Comparison of ENCODE assay signal across 16 mouse cellular contexts in genomic region chr8:120940287-120940686, GRCm38 (mm10).
DNase-seq lines count a peak whose midpoint lies in the region; ATAC-seq and TF ChIP-seq lines count a peak whose summit lies in the region.
"Had no signal": no experiment of that assay in that cellular context is flagged by ENCODE, and none has a peak within 500 bp of the region (broad histone marks: within the 10 kb centered on the region; RNA-seq: fewer than 3 reads in every experiment).

No protein-coding gene starts in this region.

- H3K36me3 ChIP-seq in neural tube, embryonic 15.5 days: no peaks in the 10 kb centered on the region
- no peaks in the 10 kb centered on the region for H3K36me3 ChIP-seq in kidney, postnatal 0 days (ENCODE audit: insufficient read depth, low read length)
- H3K36me3 ChIP-seq: heart, embryonic 13.5 days; limb, embryonic 12.5 days; neural tube, embryonic 12.5 days had no signal

- H3K27me3 ChIP-seq in neural tube, embryonic 15.5 days (replicated peaks): peaks cover 30% of the 10 kb centered on the region
- H3K27me3 ChIP-seq in kidney, postnatal 0 days (ENCODE audit: insufficient read depth, low read length): peaks cover 10% of the 10 kb centered on the region

- H3K9ac ChIP-seq in neural tube, embryonic 15.5 days (replicated peaks): no peak overlapping the region
- H3K9ac ChIP-seq in kidney, postnatal 0 days (ENCODE audit: low read depth, low read length): no peak overlapping the region
- H3K9ac ChIP-seq: heart, embryonic 13.5 days; hindbrain, embryonic 14.5 days; limb, embryonic 12.5 days; neural tube, embryonic 12.5 days had no signal

- no peak overlapping the region for H3K4me3 ChIP-seq in neural tube, embryonic 15.5 days (replicated peaks)
- no peak overlapping the region for H3K4me3 ChIP-seq in kidney, postnatal 0 days (replicated peaks; ENCODE audit: low read depth, low read length)
- H3K4me3 ChIP-seq: heart, embryonic 13.5 days; limb, embryonic 12.5 days; megakaryocyte, embryonic 14.5 days; neural tube, embryonic 12.5 days had no signal

- no peak for TF ChIP-seq CTCF in kidney, postnatal 0 days (IDR thresholded peaks at IDR 0.05; ENCODE audit: low read depth)

- H3K4me1 ChIP-seq in neural tube, embryonic 15.5 days: 0 out of 2 replicates have a peak, but pooled peaks cover 6% of the 10 kb centered on the region
- H3K4me1 ChIP-seq in kidney, postnatal 0 days (replicated peaks; ENCODE audit: insufficient read depth, low read length): peaks cover 7% of the 10 kb centered on the region; the same call in 1 of the 2 replicates
- H3K4me1 ChIP-seq: heart, embryonic 13.5 days; megakaryocyte, embryonic 14.5 days had no signal

- no peak overlapping the region for H3K4me2 ChIP-seq in neural tube, embryonic 15.5 days
- H3K4me2 ChIP-seq in kidney, postnatal 0 days (ENCODE audit: low read length): no peak overlapping the region
- H3K4me2 ChIP-seq: heart, embryonic 13.5 days; hindbrain, embryonic 14.5 days; limb, embryonic 12.5 days; neural tube, embryonic 12.5 days had no signal

- no peaks in the 10 kb centered on the region for H3K9me3 ChIP-seq in neural tube, embryonic 15.5 days (replicated peaks)
- no peaks in the 10 kb centered on the region for H3K9me3 ChIP-seq in kidney, postnatal 0 days (replicated peaks; ENCODE audit: low read length)
- H3K9me3 ChIP-seq: heart, embryonic 13.5 days; limb, embryonic 12.5 days; megakaryocyte, embryonic 14.5 days; neural tube, embryonic 12.5 days had no signal

- intact Hi-C loops in left cerebral cortex, postnatal 4 days (cut with DNase I): no loop called here

- ATAC-seq in neural tube, embryonic 15.5 days (ENCODE audit: low FRiP score): no peak
- 0 out of 2 replicates have a peak, but pooled peaks have one; percentile 26 for ATAC-seq in kidney, postnatal 0 days (replicated peaks; ENCODE audit: low FRiP score, low read depth)

- WGBS in neural tube, embryonic 15.5 days: 16% methylated on average over 12 of the region's 12 CpGs
- 22% methylated on average over 12 of the region's 12 CpGs for WGBS in kidney, postnatal 0 days

- H3K27ac ChIP-seq in neural tube, embryonic 15.5 days (replicated peaks): no peak overlapping the region
- no peak overlapping the region for H3K27ac ChIP-seq in kidney, postnatal 0 days
- H3K27ac ChIP-seq: heart, embryonic 13.5 days; hindbrain, embryonic 14.5 days; limb, embryonic 12.5 days; neural tube, embryonic 12.5 days had no signal

- peak; percentile 86 for DNase-seq in neural tube, embryonic 10.5 days (ENCODE audit: extremely low spot score, low spot score)
- DNase-seq in embryo, embryonic 10.5 days (ENCODE audit: low spot score): peak; percentile 87
- peak; percentile 48 for DNase-seq in kidney, postnatal 0 days (ENCODE audit: low spot score)
- peak; percentile 84 for DNase-seq in yolk sac, embryonic 10.5 days (ENCODE audit: low spot score)
- no peak for DNase-seq in left cerebral cortex, postnatal 4 days
- no peak for DNase-seq in thymus, postnatal 10 days (ENCODE audit: low spot score in 2 of 2)
- DNase-seq in gastrocnemius, adult 8-10 months (ENCODE audit: low spot score in 2 of 2): no peak
- DNase-seq: cerebellum, postnatal 10 days; lung, adult 2 months; right cerebral cortex, adult 18-20 months had no signal

Comparison
In these comparisons a context has a peak if more than half of its experiments do, and no peak if none do; other contexts are left out.
1. DNase-seq: peak in neural tube, embryonic 10.5 days (single experiment), embryo, embryonic 10.5 days (single experiment), kidney, postnatal 0 days (single experiment) and yolk sac, embryonic 10.5 days (single experiment); none in left cerebral cortex, postnatal 4 days (single experiment), thymus, postnatal 10 days (0 of 2) and gastrocnemius, adult 8-10 months (0 of 2).